Mouse (Mus musculus): Measurements from ENCODE around the gene Adcy3. TPM values are rescaled to one million over a fixed set of nuclear protein-coding genes. Genes with fewer than 3 reads are reported as not detected.

The Adcy3 gene
- total RNA-seq, 2 experiments from 2014 or later = 0.38 to 5.3 TPM

DNA sequence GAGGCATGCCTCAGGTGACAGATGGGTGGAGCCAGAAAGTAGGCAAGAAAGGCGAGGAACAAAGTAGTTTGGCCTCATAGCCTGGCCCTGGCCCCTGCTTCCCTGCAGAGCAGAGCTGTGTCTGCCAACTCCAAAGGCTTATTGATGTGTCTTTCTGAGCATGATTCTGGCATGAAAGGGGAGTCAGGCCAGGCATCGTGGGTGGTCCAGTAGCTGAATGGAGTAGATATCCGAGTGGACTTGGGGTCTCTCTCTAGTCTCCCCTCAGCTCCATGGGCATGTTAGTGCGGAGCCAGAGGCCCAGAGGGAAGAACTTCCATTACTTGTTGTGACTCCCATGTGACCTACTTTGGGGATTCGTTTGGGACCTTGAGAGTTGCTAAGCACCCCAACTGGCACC, 45.9 kb downstream of the Adcy3 start:
- no peak for ATAC-seq (replicated peaks; ENCODE audit: low FRiP score, poor library complexity, severe bottlenecking)

DNA sequence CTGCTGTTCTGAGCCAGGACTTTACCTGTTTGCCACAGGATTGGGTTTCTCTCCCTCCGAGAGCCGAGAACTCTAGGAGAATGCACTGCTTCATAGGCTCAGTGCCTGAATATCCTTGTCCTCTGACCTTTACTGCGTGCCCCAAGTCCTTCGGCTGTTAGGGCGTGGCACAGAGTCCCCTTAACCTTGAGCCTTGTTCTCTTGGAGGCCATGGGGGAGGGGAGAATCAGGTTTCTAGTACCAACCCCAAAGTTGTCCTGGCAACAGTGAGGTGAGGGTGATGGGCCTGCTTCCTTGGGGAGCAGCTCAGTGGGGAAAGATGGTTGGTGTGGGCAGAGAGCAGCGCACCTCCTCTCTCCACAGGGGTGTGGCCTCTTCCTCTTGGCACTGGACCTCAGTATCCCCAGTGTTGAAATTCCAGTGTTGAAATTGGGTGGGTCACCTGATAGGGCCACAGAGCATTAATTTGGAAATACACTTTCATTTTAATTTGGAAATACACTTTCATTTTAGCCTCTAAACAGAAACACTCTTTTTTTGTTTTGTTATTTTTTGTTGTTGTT, 46.8 kb downstream of the Adcy3 start:
- no peak for ATAC-seq (replicated peaks; ENCODE audit: low FRiP score, poor library complexity, severe bottlenecking)

DNA sequence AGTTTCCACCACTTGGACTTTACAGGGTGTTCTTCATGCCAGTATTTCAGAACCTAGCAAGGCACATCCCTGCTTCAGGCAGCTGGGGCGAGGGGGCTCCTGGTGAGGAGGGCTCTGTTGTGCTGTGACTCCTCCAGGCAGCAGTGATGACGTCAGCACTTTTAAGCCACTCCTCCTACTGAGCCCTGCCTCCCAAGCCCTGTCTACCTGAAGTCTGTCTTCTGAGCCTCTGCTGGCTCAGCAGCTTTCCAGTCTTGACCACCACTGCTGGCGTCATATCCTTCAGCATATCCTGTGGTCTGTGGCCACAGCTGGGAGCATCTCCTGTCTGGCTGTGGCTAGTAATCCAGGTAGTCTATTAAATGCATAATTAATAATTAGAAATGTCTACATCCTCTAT, 47.6 kb downstream of the Adcy3 start:
- no peak for ATAC-seq (replicated peaks; ENCODE audit: low FRiP score, poor library complexity, severe bottlenecking)

DNA sequence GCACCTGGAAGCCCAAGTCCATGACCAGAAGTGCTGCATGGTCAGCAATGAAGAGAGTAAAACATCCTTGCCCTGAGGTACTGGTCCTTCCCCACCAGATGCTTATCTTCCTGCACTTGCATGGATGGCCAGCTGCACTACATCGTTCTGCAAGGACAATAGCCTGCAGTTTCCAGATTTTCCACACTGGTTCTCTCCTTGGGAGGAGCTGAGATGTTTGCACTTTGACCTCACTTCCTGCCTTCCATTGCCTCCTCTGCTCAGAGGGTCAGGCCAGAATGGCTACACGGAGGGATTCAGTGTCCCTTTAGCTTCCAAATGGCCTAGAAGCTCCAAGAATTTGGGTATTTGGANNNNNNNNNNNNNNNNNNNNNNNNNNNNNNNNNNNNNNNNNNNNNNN, 51.7 kb downstream of the Adcy3 start:
- no peak for ATAC-seq (replicated peaks; ENCODE audit: low FRiP score, poor library complexity, severe bottlenecking)

DNA sequence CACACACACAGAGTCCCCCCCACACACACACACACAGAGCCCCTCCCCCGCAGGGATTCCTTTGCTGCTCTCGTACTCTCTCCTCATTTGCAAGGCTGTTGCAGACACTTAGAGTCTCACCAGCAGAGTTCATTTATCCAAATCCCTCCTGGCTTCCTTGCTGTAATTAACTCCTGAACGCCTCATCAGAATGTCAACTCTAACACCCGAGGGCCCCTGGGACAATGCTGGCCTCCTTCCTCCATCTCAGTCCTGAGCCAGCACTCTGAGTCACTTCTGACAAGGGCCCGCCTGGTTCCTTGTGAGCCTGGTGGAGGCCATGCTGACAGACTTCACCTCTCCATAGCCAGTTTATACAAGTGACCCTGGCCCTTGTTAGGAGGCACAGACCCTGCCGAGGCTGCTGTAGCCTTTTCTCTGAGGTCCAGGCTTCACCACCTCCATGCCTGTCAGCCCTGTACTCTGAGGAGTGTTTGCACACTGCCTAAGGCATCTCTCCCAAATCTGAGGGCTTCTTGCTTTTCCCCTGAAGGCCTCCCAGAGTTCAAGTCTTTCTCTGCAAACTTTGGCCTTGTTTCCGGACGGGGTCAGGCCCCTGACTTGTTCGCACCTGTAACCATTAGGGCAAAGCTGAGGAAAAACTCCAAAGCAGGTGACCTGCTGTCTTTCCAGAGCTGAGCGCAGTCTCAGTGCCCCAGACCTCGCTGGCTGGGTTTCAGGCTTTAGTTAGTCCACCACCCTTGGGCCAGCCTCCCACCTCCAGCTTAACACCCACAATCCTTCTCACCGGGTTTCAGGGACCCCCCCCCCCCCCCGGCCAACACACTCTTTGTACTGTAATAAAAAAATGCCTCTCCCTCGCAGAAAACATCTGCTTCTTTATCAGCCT, 55.5 kb downstream of the Adcy3 start:
- no peak for ATAC-seq (replicated peaks; ENCODE audit: low FRiP score, poor library complexity, severe bottlenecking)

DNA sequence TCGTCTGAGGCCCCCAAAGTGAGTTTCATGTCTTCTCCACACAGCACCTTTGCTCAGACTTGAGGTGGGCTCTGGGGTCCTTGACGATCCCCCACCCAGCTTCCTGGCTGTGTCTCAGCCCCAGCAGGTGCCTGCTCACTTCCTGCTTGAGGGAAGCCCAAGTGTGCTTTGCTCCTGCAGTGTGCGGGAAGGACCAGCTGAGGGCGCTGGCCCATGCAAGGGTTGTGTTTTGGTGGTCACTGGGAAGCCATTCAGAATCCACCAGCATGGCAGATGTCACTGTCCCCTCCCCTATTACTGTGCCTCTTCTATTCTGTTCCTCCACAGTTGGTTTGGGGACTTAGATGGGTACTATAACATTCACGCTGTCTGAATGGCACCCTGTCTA, 56.2 kb downstream of the Adcy3 start:
- ATAC-seq (replicated peaks; ENCODE audit: low FRiP score, poor library complexity, severe bottlenecking) = no peak

DNA sequence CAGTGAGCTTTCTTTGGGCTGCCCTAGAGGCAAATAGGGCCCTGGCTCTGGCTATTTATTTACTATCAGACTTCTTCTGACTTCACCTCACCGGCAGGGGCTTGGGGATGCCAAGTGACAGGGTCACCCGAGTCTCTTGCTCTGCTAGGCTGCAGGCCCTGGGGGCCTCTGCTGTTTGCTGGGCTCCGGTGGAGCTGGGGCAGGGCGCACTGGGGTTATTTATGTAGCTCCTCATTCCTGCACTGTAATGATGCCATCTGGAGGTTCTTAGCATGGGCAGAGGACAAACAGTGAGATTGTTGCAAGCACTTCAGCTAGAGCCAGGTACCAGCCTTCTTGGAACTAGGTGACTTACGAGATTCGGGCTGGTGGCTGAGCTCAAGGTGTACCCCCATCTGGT, 59.6 kb downstream of the Adcy3 start:
- ATAC-seq (replicated peaks; ENCODE audit: low FRiP score, poor library complexity, severe bottlenecking) = no peak

DNA sequence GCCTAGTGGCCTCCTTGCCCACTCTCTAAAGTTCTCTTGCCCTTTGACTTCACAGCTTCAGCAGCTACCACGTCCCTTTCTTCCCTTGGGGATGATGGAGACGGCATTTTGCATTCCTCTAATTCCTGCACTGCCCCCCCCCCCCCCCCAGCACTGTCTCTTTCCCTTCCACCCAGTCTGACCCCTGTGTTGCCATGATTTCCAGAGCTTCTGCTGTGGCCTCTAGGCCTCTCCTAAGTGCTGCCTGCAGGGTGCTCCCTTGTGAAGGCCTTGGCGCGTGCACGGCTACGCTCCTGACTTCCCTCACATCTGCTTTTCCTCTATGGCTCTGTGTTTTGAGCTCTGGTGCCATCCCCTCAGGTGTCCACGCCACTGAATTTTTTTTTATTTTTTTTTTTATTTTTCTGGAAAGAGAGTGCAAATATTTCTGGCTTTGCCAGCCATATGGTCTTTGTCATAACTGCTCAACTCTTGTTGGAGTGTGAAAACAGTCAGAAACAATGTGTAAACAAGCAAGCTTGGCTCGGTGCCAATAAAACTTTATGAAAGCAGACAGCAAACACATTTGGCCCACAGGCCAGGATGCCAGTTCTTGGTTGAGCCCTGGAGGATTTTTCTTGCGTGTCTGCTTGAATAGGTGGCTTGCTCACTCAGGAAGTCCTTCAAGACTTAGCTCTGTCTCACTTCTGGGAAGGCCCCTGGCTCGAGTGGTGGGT, 60.3 kb downstream of the Adcy3 start:
- ATAC-seq (replicated peaks; ENCODE audit: low FRiP score, poor library complexity, severe bottlenecking) = no peak

DNA sequence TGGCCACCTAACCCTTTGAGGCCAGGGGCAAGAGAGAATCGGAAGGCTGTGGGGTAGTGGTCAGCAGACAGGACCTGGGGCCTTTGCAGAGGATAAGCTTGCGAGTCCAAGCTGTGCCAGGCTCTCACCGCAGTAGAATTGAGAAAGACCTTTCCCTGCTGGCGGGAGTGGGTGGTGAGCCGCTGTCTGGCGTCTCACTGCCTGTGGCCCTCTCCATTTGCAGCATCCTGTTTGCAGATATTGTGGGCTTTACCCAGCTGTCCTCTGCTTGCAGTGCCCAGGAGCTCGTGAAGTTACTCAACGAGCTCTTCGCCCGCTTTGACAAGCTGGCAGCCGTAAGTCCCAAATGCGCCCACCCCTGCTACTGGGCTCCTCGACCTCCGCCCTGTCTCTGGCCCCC, 61.7 kb downstream of the Adcy3 start:
- no peak for ATAC-seq (replicated peaks; ENCODE audit: low FRiP score, poor library complexity, severe bottlenecking)

DNA sequence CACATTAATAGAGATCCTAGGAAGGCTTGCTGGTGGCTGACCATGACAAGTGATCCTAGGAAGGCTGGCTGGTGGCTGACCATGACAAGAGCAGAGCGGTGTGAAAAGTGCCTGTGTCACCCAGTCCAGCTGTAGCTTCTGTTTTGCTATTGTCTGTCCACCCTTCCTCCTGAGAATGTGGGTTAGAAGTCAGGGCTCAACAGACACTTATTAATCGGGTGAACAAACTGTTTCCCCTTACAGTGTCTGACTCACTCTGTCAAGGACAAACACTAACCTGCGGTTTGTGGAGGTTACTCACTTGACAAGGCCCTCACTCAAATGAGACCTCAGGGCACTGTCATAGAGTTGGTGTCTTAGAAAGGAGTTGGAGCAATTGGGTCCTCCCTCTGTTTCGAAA, 65.8 kb downstream of the Adcy3 start:
- no peak for ATAC-seq (replicated peaks; ENCODE audit: low FRiP score, poor library complexity, severe bottlenecking)

DNA sequence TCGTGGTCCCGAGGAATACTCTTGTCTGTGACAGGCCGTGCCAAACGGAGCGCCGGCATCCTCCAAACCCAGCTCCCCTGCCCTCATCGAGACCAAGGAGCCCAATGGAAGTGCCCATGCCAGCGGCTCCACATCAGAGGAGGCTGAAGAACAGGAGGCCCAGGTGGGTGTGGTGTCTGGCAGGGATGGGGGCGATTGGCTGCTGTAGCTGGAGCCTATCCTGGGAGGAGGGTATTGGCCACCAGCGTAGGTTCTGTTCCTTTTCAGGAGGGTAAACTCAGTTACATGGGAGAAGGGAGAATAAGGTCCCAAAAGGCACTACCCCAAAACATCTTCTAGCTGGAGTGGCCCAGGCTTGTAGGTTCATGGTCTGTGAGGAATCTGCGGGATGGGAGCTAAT, 66.4 kb downstream of the Adcy3 start:
- ATAC-seq (replicated peaks; ENCODE audit: low FRiP score, poor library complexity, severe bottlenecking) = no peak

DNA sequence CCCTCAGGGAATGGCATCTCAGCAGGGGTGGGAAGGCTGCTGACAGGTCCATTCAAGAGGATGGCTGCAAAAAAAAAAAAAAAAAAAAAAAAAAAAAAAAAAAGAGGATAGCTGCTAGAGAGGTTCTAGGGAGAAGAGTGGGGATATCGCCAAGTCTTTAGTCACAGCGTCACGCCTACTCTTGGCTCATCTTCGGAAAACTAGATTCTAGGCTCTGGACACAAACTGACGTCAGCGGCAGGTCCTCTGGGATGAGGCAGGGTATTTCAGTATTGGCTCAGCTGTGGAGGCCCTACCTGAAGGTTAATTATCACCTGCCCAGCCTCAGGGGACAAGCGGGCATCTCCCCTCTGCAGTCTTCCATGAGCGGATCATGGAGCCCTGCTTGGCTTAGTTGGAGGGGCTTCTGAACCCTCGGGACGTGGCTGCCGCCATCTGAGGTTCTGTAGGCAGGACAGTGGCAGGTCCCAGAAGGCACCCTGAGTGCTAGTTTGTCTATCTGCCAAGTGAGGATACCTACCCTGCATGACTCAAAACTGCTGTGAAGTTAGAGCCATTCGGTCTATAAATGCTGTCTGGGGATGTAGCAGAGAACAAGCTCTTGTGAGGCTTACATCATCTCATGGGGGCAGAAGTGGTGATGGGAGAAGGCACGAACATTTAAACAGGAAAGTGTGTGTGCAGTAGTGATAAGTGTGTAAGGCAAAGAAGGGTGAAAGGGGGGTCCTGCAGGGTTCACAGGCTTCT, 68.7 kb downstream of the Adcy3 start:
- ATAC-seq (replicated peaks; ENCODE audit: low FRiP score, poor library complexity, severe bottlenecking) = no peak

DNA sequence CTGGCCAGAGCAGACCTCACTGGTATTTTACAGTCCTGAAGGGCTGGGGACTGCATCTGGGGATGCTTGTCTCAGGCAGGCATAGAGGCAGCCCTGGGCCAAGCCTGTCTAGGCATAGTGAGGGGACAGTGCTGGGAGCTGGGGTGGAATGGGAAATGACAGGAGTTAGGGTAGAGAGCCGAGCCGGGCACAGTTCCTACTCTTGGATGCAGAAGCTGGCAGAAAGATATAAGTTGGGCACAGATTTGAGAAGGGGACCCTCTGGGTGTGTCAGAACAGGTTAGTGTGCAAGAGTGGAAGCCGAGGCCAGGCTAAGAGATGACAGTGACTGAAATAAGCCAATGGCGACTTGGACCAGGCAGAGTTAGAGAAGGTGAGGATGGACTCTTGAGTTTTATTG, 69.3 kb downstream of the Adcy3 start:
- ATAC-seq (replicated peaks; ENCODE audit: low FRiP score, poor library complexity, severe bottlenecking) = no peak

DNA sequence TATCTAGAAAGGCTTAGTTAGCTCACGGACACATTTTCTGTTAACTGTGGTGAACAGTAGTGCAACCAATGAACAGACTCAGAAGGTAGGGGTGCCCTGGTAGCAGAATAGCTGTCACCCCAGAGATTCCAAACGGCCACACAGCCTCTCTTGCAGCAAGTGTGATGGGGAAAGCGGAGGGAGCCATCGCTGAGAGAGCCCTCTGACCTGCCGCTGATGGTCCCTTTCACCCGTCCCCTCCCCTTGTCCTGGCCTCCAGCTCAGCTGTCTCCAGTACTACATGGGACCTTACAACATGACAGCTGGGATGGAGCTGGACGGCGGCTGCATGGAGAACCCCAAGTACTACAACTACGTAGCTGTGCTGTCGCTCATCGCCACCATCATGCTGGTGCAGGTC, 73.2 kb downstream of the Adcy3 start:
- no peak for ATAC-seq (replicated peaks; ENCODE audit: low FRiP score, poor library complexity, severe bottlenecking)

DNA sequence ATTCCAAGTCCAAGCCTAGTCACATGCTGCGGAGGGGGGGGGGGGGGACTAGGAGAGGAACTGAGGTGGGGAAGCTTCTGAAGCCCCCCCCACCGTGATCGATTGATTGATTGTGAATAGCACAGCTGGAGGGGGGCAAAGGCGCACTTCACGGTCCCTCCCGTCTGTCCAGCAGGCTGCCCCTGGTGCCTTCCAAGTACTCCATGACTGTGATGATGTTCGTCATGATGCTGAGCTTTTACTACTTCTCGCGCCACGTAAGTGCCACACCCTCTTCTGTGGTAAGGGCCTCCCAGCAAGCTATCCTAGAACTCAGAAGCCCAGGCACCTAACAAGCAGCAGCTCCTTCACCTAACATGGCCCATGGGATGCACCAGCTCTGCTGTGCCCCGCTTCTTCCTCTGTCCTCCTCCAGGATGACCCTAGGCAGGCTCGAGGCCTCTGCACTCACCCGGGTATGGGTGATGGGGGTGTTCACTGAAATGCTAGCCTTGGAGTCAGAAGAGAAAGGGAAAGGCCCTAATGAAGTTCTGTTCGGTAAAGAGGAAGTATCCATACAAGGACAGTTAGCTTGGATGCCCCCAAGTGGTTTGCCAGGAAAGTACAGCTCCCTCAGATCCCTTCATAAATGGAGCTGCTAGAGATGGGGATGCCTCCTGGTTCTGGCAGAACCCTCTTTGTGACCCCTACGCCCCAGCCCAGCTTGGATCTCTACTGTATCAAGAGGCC, 75.7 kb downstream of the Adcy3 start:
- 0 out of 2 replicates have a peak, but pooled peaks have one; percentile 25 for ATAC-seq (replicated peaks; ENCODE audit: low FRiP score, poor library complexity, severe bottlenecking)

DNA sequence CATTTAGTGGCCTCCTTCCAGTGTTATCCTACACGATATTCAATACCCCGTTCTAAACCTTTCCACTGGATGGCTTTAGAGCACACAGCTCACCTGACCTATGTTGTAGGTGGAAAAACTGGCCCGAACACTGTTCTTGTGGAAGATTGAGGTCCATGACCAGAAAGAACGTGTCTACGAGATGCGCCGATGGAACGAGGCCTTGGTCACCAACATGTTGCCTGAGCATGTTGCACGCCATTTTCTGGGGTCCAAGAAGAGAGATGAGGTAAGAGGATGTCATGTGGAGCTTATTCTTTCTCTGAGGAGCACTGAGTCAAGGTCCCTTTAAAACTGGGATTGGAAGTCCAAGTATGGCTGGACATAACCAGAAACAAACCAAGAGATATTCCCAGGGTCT, 76.3 kb downstream of the Adcy3 start:
- no peak for ATAC-seq (replicated peaks; ENCODE audit: low FRiP score, poor library complexity, severe bottlenecking)

DNA sequence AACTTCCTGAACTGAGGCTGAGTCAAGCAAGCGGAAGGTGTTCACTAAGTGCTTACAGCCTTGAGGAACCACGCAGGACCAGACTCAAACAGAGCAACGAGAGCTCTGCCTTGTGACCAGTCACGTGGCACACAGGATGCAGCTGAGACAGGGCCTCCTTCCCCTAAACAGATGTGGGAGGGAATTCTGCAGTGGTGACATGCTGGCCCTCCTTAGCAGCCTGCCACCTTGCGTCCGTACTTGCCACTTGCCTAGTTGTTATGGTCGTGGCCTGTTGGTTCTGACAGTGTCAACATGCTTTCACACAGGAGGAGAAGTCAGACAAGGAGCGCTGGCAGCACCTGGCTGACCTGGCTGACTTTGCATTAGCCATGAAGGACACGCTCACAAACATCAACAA, 78.3 kb downstream of the Adcy3 start:
- no peak for ATAC-seq (replicated peaks; ENCODE audit: low FRiP score, poor library complexity, severe bottlenecking)

DNA sequence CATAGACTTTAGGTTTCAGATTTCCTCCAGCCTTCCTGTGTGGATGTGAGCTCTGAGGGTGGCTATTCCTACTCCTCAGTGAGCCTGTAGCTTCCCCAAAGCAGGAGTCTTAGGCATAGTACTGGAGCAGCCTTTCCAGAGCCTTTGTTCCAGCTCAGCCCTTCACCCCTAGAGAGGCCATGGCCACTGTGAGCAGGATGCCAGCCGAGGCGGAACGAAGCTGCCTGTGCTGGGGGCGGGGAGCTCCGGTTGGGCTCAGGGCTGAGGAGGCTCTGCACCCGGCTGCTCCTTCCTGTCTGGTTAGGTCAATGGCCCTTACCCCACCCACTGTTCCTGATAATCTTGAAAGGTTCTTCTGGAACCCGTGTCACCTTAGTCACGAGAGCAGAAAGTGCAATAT, 80.0 kb downstream of the Adcy3 start:
- no peak for ATAC-seq (replicated peaks; ENCODE audit: low FRiP score, poor library complexity, severe bottlenecking)

DNA sequence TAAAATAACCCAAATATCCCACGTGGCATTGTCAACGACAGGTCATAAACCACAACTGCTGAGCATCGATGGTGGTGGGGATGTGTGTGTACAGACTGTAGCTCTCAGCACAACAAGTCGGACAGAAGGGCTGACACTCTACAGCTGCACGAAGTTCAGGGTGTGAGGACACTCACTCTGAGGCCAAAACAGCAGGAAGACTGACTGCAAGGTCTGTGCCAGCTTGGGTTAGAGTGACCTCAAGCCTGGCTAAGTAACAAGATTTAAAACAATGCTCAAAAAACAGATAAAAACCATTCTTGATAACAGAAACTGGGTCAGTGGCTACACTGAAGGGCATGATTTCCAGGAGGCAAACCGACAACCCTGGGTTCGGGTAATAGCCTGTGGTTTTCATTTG, 97.3 kb downstream of the Adcy3 start:
- no peak for ATAC-seq (replicated peaks; ENCODE audit: low FRiP score, poor library complexity, severe bottlenecking)

DNA sequence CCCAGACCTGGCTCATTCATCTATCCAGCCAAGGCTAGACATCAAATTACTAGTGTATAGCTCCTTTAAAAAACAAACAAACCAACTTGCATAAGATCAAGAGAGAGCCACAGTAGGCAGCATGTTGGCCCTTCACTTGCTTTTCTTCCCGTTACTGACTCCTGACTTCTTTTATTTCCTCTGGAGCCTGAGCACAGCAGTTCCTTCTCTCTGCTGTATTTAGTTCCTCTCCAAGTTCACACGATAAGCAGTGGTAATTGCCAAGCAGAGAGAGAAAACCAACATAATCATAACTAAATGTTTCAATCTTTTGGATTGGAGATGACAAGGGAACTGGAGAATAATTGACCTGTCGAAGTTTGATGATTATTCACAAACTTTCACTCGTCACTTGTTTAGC, 99.9 kb downstream of the Adcy3 start:
- no peak for ATAC-seq (replicated peaks; ENCODE audit: low FRiP score, poor library complexity, severe bottlenecking)

All from erythroblast, adult 5-6 weeks (primary cell).